Mouse (Mus musculus) Muller cell, postnatal 12 days (primary cell): ENCODE measurements around the gene Cbfa2t3.

Source experiments
- DNase-seq: peaks from one replicate; pipeline ENCODE4 v3.0.0-alpha.2; 2015; ENCODE audit errors: inconsistent ontology term

Cbfa2t3 gene

GRCm38 (mm10) chr8:122666827-122667226 is 32.1 kb downstream of the Cbfa2t3 start:
- no peak for DNase-seq

DNA sequence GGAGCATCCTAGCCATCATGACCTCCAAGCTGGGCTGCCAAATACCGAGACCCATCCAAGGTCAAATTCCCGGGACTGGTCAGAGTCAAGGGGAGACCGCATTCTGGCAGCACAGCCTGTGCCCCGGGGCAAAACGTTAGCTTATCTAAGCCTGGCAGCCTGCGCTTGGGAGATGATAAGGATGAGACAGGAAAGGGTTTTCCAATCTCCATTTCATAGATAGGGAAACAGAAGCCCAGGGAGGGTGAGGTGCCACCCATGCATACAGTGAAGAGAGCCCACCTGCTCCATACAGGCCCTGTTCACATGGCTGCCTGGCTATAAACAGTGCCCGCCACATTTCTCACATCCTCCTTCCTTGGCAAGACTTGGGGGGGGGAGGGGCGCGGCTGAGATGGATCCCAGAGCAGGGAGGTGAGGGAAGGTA is 32.6 kb downstream of the Cbfa2t3 start:
- peak; percentile 46 for DNase-seq

DNA sequence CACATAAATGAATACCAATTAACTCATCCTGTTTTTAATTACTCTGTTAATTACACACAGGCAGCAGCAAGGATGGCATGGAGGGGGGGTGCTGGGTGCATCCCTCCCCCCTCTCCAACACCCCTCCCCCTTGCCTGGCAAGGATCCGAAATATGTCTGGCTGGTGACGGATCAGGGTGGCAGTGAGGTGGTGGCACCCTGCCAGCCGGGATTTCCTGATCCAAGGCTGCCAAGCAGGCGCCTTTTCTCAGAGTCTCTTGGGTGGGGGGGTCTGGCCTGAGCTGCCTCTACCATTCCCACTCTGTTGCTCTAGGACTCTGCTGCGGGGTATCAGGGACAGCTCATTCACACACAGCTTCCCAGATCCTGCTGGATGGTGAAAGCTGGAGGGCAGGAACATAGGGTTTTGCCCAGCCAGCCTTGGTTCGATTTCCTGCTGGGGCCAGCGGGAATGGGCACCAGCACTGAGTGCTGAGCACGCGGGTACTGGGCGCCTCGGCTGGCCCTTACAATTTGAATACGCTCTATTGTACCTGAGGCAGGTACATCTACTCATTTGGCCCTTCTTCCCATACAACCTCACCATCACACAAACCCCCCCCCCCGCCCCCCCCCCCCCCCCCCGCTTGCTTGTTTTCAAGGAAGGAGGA is 33.1 kb downstream of the Cbfa2t3 start:
- DNase-seq: peak; percentile 69

DNA sequence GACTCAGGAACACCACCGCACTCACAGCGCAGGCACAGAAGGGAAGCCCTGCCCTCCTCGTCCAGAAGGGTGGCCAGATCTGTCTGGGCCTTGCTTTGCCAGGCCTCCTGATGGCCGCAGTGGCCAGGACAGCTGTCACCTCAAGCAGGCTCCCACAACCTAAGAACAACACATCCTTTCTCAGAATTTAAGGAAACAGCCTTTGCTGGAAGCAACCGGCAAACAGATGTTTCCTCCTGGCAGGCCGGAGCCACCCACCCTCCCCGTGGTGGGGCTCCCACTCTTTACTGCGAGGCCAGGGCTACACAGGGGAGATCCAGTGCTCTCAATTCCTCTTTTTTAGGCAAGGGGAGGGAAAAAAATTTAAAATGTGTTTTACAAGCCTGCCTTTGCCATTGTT is 33.7 kb downstream of the Cbfa2t3 start:
- no peak for DNase-seq

DNA sequence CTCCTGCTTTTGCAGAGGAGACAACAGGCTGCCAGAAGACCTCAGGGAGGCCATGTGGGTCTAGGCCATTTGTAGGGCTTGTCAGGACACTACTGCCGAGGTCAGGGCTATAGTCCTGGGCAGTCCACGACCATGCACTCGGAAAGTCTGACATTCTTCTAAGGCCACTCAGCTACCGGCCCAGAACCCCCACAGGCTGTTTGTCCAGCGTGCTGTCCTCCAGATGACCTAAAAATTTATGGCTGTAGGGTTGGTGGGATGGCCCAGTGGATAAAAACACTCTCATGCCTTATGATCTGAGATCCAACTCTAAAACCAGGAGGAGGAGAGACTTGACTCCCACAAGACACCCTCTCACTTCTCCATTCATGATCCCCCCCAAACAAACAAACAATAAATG is 35.2 kb downstream of the Cbfa2t3 start:
- DNase-seq: no peak

- DNase-seq: no peak
Measured at GRCm38 (mm10) chr8:122663106-122663505, 35.8 kb downstream of the Cbfa2t3 start.

GRCm38 (mm10) chr8:122661894-122662293 is 37.0 kb downstream of the Cbfa2t3 start:
- DNase-seq: no peak

- peak; percentile 53 for DNase-seq
Measured at GRCm38 (mm10) chr8:122661138-122661537, 37.8 kb downstream of the Cbfa2t3 start.

DNA sequence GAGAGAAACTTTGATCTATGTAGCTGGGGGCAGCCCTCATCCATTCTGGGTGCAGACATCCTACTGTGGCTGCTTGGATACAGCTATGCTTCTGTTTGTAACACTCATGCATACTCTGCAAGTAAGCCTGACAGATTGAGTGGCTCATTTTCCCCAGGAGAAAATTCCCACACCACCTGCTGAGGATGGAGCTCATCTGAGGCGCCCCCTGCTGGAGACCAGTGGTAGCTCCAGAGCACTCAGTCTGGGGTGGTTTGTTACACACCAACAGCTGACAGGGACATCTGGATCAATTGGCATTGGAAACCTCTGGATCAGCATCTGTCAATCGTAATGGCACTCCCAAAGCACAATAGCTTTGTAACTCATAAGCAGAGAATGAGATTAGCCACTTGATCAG is 38.9 kb downstream of the Cbfa2t3 start:
- no peak for DNase-seq

DNA sequence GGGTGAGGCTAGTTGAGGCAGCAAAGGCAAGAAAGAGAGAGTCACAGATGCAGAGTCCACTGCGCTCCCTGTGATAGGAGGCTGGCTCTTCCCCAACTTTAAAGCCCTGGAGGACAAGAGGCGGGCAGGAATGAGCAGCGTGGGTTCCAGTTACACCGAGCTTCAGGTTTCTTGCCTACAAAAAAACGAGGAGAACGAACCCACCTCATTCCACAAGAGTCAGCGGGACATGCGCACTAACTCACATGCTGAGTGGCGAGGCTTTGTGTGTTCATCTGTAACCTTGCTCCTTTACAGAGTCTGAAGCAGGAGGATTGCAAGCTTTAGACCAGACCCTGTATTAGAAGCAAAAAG is 40.1 kb downstream of the Cbfa2t3 start:
- DNase-seq: no peak

- DNase-seq: no peak
Measured at GRCm38 (mm10) chr8:122658149-122658806, 40.6 kb downstream of the Cbfa2t3 start.

GRCm38 (mm10) chr8:122656056-122656999 is 42.6 kb downstream of the Cbfa2t3 start:
- no peak for DNase-seq

GRCm38 (mm10) chr8:122654768-122655167 is 44.1 kb downstream of the Cbfa2t3 start:
- DNase-seq: no peak

DNA sequence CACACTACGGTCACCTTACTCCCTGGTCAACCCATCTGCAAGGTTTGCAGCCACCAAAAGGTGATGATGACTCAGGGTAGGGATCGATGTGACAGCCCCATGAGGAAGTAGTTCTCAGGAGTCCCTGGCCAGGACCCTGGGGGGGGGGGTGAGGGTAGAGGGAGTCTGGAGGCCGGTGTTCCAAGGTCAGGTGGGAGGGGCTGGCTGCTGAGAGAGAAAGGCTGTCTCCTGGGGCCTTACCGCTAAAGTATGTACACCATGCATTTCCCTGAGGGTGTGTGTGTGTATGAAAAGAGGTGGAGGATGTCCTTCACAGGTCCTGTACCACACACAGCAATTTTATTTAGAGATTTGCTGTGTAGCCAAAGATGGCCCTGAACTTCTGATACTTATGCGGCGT is 46.3 kb downstream of the Cbfa2t3 start:
- no peak for DNase-seq

DNA sequence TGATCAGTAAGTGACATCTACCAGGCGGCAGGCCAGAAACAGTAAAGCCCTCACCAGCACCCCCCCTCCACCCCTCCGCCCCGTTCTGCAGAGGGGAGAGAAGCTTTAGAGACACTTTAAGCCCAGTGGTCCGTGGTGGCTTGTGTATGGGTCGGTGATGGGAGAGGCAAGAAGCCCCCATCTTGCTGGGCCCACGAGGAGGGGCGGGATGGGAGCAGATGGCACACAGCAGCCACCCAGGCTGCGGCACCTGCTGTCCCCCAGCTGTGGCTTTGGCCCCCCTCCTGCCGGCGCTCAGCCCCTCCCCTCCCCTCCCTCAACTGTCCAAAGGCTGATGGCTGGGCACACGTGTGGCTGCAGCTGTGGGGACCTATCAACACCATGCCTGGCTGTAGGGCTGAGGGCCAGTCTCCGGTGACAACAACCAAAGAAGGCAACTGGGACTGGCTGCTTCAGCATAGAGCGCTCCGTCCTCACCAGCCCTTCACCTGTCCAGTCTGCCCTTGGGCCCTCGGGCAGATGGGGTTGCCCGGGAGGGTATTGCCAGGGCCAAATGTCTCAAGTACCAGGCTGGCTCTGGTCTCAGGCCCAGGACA is 47.5 kb downstream of the Cbfa2t3 start:
- DNase-seq: no peak

DNA sequence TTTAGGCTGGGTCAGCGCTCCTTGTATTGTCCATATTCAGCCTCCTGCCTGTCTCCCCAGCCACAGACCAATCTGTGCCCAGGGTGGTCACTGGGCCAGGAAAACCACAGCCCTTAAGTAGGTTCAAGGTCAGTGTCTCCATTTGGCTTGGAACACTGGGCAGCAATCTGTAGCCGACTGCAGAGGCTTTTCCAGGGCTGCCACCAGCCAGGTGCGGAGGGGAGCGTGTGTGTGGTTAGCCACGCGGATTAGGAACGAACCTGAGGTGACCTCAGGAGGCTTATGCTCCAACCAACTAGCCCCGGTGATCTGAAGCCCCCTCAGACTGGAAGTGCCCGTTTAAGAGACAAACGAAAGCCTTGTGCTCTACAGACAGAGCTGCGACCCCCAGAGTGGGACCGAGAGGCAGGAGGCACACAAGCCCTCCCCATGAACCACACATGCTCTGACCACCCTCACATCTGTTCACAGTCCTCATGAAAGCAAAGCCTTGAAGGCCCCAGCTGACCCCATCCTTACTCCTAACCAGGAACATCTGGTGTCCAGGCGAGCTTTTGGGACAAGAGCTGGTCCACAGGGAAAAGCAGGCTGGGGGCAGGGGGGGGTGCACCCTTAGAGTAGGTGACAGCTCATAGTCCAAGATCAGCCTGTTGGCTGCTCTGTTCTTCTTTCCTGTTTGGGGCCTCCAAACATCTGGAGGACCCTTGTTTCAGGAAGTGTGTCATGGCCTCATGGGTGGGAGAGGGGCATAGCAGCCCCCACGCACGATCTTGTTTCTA is 50.5 kb downstream of the Cbfa2t3 start:
- DNase-seq: no peak

GRCm38 (mm10) chr8:122646337-122646736 is 52.6 kb downstream of the Cbfa2t3 start:
- DNase-seq: no peak

DNA sequence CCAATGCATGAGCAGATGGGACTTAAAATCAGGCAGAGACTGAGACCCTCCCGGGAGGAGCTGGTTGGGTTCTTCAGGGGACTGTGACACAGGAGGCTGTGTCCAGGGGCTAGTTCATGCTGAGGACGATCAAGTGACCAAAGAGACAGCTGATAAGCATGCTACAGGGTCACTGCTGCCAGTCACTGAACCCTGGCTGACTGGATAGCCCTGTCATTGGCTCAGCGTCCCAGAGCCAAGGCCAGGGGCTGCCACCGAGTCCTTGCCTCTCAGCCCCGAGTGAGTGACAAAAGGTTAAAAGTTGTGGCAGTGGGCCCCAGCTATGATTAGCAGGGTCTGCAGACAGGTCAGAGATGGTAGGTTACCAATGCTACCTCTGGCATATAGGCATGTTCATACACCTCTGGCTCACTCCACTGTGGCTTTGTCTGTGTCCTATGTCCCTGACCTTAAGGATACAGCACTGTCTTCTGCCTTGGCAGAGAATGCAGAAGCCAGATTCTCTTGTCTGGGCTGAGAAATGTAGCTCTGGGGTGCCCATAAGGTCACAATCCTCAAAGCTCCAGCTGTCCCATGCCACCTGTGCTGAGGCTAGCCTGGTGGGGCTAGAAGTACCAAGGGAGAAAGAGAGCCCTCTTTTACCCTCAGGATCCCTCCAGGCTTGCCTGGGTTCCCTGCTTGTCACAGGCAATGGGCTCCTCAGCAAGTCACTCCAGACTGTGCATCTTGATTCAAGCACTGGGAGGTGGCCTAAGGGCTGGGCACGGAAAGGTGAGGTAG is 54.5 kb downstream of the Cbfa2t3 start:
- no peak for DNase-seq

DNA sequence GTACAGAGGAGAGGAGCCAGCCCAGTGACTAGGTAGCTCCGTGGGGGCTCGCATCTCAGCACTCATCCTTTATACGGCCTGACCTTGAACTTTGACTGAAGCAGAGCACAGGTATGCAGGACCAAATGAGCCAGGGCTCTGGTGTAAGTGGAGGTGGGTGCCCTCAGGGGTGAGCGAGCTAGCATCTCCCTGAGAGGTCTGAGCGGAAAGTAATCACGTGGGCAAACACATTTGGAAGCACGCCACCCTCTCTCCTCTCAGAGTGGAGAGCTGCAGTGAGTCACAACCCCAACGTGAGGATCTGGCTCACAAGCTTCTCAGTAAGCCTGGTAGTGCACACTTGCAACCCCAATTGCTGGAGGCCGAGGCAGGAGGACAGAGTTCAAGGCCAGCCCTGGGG is 56.8 kb downstream of the Cbfa2t3 start:
- peak; percentile 48 for DNase-seq

- DNase-seq: no peak
Measured at GRCm38 (mm10) chr8:122641406-122641805, 57.5 kb downstream of the Cbfa2t3 start.

GRCm38 (mm10) chr8:122640825-122641224 is 58.1 kb downstream of the Cbfa2t3 start:
- no peak for DNase-seq
